Mouse (Mus musculus) lung, embryonic 14.5 days (tissue): ENCODE data around the gene Kcnh1. TPM values are rescaled to one million over a fixed set of nuclear protein-coding genes. Genes with fewer than 3 reads are reported as not detected.

Experiments used
- ATAC-seq: fragments of 200-750 bp; cut with Nextera tagmentation; 2 replicates; pipeline ENCODE4 v1.8.0; 2017; ENCODE audit warnings: mild to moderate bottlenecking, moderate TSS enrichment, moderate library complexity; ENCODE audit not compliant: insufficient read depth
- DNase-seq: peaks from one replicate; pipeline ENCODE4 v3.0.0-alpha.2; 2015
- H3K27ac ChIP-seq: fragments of 300-500 bp; sonication (generic); 2 replicates; pipeline ENCODE4 v1.5.1; 2014; ENCODE audit warnings: low read depth, mild to moderate bottlenecking, moderate library complexity
- H3K27me3 ChIP-seq: fragments of 300-500 bp; sonication (generic); 2 replicates; pipeline ENCODE4 v1.6.1; 2014; ENCODE audit warnings: low read length, control low read depth; ENCODE audit not compliant: insufficient read depth
- H3K36me3 ChIP-seq: fragments of 300-500 bp; sonication (generic); 2 replicates; pipeline ENCODE4 v1.6.1; 2014; ENCODE audit warnings: control low read depth; ENCODE audit not compliant: insufficient read depth
- H3K4me1 ChIP-seq: fragments of 300-500 bp; sonication (generic); 2 replicates; pipeline ENCODE4 v1.6.1; 2014; ENCODE audit warnings: antibody characterized with exemption, control low read depth; ENCODE audit not compliant: insufficient read depth
- H3K4me2 ChIP-seq: fragments of 300-500 bp; sonication (generic); 2 replicates; pipeline ENCODE4 v1.6.1; 2014; ENCODE audit warnings: mild to moderate bottlenecking
- H3K4me3 ChIP-seq: fragments of 300-500 bp; sonication (generic); 2 replicates; pipeline ENCODE4 v1.5.1; 2014; ENCODE audit warnings: low read depth, low read length
- H3K9ac ChIP-seq: fragments of 300-500 bp; sonication (generic); 2 replicates; pipeline ENCODE4 v1.6.1; 2014
- H3K9me3 ChIP-seq: fragments of 300-500 bp; sonication (generic); 2 replicates; pipeline ENCODE4 v1.6.1; 2016; ENCODE audit warnings: low read depth, low read length, control low read depth
- CTCF ChIP-seq: IDR thresholded peaks from 2 replicates; pipeline ENCODE4 v1.5.1; 2016; ENCODE audit warnings: antibody characterized with exemption, low read depth
- WGBS: fragments of 180-500 bp; shearing (Covaris S2); extraction: QIAGEN DNeasy Blood & Tissue Kit; methylation state at CpG from one replicate; pipeline ENCODE4 v1.1.7; 2014; 5-methylcytosine and 5-hydroxymethylcytosine counted together
- polyA plus RNA-seq: library from polyadenylated mRNA; unstranded; fragments of >200 nt; fragmentation: Nextera tagmentation; extraction: Ambion mirVana; gene quantifications from 2 replicates; pipeline ENCODE4 v1.2.1, GENCODE M21; 2014

Kcnh1 gene
- polyA plus RNA-seq, 1 experiment from 2014 or later: 2.0 TPM

DNA sequence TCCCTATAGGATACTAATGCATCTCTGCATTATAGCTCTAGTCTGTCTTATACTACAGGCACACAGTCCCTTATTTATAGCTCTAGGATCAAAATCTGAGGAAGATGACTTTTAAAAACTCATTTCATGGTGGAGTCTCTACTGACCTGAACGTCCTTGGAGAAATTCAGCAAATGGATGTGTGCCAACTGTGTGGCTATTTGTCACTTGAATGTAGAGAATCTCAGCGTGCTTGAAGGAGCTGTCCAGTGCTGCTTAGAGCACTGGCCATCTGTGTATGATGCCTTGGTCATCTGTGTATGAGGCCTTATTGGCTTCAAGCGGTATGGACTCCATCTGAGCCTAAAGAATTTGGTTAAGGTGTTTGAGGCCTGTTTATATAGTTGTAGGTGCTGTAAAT is 100.7 kb downstream of the Kcnh1 start:
- ATAC-seq: no peak

DNA sequence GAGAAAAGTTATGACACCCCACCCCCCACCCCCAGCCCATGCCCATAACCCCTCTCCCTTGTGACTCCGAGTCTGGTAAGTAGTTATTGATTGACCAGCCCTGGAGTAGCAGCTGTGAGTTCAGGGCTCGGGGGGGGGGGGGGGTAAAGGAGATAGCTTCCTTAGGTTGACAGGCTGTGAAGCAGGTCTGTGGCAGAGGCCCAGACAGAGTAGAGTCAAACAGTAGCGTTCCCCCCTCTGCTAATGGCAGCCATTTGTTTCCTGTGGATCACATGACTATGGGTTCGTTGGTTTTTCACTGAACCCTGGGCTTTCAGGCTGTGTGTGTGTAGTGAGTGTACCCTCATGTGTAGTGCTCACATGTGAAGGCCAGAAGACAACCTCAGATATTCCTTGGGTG is 102.8 kb downstream of the Kcnh1 start:
- H3K27me3 ChIP-seq: no peaks in the 10 kb centered on the region
- no peak overlapping the region for H3K9ac ChIP-seq
- H3K27ac ChIP-seq: no peak overlapping the region
- H3K4me2 ChIP-seq: no peak overlapping the region
- DNase-seq (no peak), ATAC-seq (no peak)
- no peak overlapping the region for H3K4me3 ChIP-seq
- WGBS: 30% methylated on average over 4 of the region's 4 CpGs
- no peaks in the 10 kb centered on the region for H3K4me1 ChIP-seq
- H3K9me3 ChIP-seq: no peaks in the 10 kb centered on the region
- TF ChIP-seq CTCF: no peak
- H3K36me3 ChIP-seq: no peaks in the 10 kb centered on the region

More for the DNA sequence above, 100.7 kb downstream of the Kcnh1 start:
- Histone ChIP-seq H3K36me3 (no peaks in the 10 kb centered on the region), H3K9me3 (no peaks in the 10 kb centered on the region), H3K27me3 (no peaks in the 10 kb centered on the region), H3K9ac (no peak overlapping the region), H3K4me3 (no peak overlapping the region), H3K4me1 (no peaks in the 10 kb centered on the region), H3K27ac (no peak overlapping the region), H3K4me2 (no peak overlapping the region)
- TF ChIP-seq CTCF: no peak
- DNase-seq: peak; percentile 75
- 42% methylated on average over 3 of the region's 3 CpGs for WGBS

DNA sequence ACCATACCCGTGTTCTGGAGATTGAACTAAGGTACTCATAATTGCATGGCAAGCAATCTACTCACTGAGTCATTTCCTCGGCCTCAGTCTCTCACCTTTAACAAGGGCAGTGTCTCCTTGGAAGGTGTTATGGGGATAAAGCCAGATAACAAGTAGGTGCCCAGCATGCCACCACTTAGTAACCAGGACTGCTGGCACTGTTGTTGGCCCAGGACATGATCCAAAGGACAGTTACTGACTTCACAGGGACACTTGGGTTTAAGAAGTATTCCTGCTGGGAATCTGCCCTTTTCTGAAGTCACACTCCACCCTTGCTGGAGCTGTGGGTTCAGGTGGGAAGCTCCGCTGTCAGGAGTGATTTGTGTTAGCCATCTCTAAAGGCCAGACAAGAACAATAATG is 103.3 kb downstream of the Kcnh1 start:
- no peaks in the 10 kb centered on the region for H3K4me1 ChIP-seq
- no peak for DNase-seq
- no peaks in the 10 kb centered on the region for H3K36me3 ChIP-seq
- TF ChIP-seq CTCF: no peak
- no peak overlapping the region for H3K4me2 ChIP-seq
- no peak for ATAC-seq
- 78% methylated on average over 3 of the region's 3 CpGs for WGBS
- no peak overlapping the region for H3K9ac ChIP-seq
- H3K27ac ChIP-seq: no peak overlapping the region
- no peaks in the 10 kb centered on the region for H3K9me3 ChIP-seq
- H3K4me3 ChIP-seq: no peak overlapping the region
- H3K27me3 ChIP-seq: no peaks in the 10 kb centered on the region

DNA sequence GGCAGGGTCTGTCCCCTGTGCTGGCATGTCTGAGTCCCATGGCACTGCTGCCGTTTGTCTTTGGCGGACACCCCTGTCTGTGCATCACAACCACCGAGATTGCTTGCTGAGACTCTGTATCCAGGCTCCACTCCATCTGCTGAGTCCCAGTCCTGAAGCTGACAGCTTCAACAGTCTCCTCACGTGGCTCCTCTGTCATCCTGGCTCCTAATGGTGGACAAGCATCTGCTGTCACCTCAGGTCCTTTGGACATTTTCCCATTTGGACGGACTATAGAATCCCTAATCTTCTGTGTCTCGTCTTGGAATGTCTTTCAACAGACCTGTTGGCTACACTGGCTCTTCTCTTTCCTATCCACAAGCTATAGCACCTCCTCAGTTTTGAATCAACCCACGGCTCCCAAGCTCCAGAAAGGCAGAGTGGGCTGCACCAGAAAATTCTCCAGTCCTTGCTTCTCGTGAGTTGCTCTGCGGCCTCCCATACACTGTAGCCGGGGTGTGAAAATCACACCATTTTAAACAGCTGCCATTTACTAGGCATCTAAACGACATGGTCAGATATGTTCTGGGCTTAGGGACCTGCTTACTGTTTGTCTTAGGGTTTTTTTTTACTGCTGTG is 104.8 kb downstream of the Kcnh1 start:
- H3K4me1 ChIP-seq: peaks cover 10% of the 10 kb centered on the region
- no peak overlapping the region for H3K4me2 ChIP-seq
- H3K9me3 ChIP-seq: no peaks in the 10 kb centered on the region
- DNase-seq: peak; percentile 77
- H3K27ac ChIP-seq: no peak overlapping the region
- H3K9ac ChIP-seq: no peak overlapping the region
- peak; percentile 69; the same call in 1 of the 2 replicates for ATAC-seq
- H3K4me3 ChIP-seq: no peak overlapping the region
- no peak for TF ChIP-seq CTCF
- WGBS: 45% methylated on average over 11 of the region's 11 CpGs
- H3K27me3 ChIP-seq: no peaks in the 10 kb centered on the region
- no peaks in the 10 kb centered on the region for H3K36me3 ChIP-seq

DNA sequence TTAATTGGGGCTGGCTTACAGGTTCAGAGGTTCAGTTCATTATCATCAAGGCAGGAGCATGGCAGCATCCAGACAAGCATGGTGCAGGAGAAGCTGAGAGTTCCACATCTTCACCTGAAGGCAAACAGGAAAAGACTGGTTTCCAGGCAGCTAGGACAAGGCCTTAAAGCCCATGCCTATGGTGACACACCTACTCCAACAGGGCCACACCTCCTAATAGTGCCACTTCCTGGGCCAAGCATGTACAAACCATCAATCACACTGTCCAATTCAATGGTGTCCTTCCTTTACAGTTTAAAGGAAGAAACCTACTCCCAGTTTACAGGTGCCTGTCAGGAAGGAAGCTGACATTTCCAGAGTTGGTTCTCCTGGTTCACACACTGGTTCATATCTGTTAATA is 105.3 kb downstream of the Kcnh1 start:
- no peak for ATAC-seq
- no peaks in the 10 kb centered on the region for H3K36me3 ChIP-seq
- no peak for DNase-seq
- H3K4me2 ChIP-seq: no peak overlapping the region
- no peaks in the 10 kb centered on the region for H3K27me3 ChIP-seq
- H3K9ac ChIP-seq: no peak overlapping the region
- H3K27ac ChIP-seq: no peak overlapping the region
- peaks cover 13% of the 10 kb centered on the region for H3K4me1 ChIP-seq
- no peaks in the 10 kb centered on the region for H3K9me3 ChIP-seq
- no peak for TF ChIP-seq CTCF
- no peak overlapping the region for H3K4me3 ChIP-seq

DNA sequence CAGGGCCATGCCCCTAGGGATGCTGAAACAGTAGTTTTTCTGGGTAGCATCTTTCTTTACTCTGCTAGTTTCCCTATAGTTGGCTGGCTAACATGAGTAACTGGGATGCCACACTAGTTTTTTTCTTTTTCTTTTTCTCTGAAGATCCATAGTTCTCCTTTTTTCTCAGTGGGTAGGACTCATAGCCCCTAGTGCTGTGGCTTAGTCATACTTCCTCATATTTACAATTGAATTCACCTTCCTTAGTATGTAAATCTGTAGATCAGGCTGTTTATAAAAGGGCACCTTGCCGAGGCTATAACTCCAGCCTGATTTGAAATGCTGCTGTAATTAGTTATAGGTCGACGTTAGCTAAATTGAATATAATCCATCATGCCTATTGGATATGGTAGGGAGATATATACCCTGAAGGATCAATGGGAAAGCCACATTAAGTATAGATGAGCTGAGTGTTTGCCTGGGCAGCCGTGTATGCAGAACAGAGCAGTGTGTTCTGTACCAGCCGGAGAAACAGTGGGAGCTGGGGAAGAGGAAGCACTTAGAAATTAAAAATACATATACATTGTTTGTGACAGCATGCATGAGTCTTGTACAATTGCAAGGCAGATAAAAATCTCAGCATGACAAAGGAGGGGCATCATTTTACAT is 107.0 kb downstream of the Kcnh1 start:
- peaks cover 13% of the 10 kb centered on the region for H3K4me1 ChIP-seq
- no peak for ATAC-seq
- no peak for DNase-seq
- no peak overlapping the region for H3K27ac ChIP-seq
- H3K27me3 ChIP-seq: no peaks in the 10 kb centered on the region
- no peak overlapping the region for H3K4me2 ChIP-seq
- WGBS: 73% methylated on average over 5 of the region's 5 CpGs
- no peak for TF ChIP-seq CTCF
- no peaks in the 10 kb centered on the region for H3K9me3 ChIP-seq
- no peak overlapping the region for H3K4me3 ChIP-seq
- no peaks in the 10 kb centered on the region for H3K36me3 ChIP-seq
- no peak overlapping the region for H3K9ac ChIP-seq

DNA sequence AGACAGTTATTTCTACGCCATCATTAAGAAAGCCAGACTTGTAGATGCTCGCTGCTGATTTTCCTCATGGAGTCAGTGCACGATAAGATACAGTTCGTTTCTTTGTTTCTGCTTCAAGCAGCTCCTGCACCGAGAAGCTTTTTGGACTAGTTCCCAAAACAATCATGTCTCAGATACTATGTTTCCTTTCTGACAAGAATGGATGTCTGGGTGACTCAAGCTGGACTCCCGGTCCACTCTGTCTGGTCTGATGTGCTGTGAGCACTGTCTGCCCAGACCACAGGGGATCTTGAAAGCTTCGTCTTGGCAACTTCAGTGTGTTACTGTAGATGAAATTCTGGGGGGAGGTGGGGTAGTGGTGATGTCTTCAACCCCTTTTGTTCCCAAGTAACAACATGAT is 109.8 kb downstream of the Kcnh1 start:
- Histone ChIP-seq H3K9ac (no peak overlapping the region), H3K4me2 (no peak overlapping the region), H3K27me3 (no peaks in the 10 kb centered on the region), H3K9me3 (no peaks in the 10 kb centered on the region), H3K27ac (no peak overlapping the region; the same call in 1 of the 2 replicates), H3K4me1 (peaks cover 13% of the 10 kb centered on the region), H3K36me3 (no peaks in the 10 kb centered on the region), H3K4me3 (no peak overlapping the region)
- 38% methylated on average over 7 of the region's 7 CpGs for WGBS
- peak; percentile 72 for DNase-seq
- peak; percentile 44; the same call in 1 of the 2 replicates for ATAC-seq
- no peak for TF ChIP-seq CTCF
